Mouse (Mus musculus) adipocyte (in vitro differentiated cells): ENCODE measurements around the gene Tpx2.

Experiments
- DNase-seq: peaks from one replicate; pipeline ENCODE4 v3.0.0-alpha.2; 2016; ENCODE audit warnings: low spot score

Gene Tpx2

GRCm38 (mm10) chr2:152820369-152820768 is 27.4 kb upstream of the Tpx2 start:
- DNase-seq, result peak; percentile 48

GRCm38 (mm10) chr2:152821023-152821422 is 26.7 kb upstream of the Tpx2 start:
- no peak for DNase-seq

GRCm38 (mm10) chr2:152821566-152821965 is 26.2 kb upstream of the Tpx2 start:
- no peak for DNase-seq

GRCm38 (mm10) chr2:152823770-152824169 is 24.0 kb upstream of the Tpx2 start:
- no peak for DNase-seq

GRCm38 (mm10) chr2:152824438-152825167 is 23.2 kb upstream of the Tpx2 start:
- DNase-seq, result no peak

GRCm38 (mm10) chr2:152825168-152825697 is 22.5 kb upstream of the Tpx2 start:
- DNase-seq, result no peak

GRCm38 (mm10) chr2:152825713-152826112 is 22.1 kb upstream of the Tpx2 start:
- DNase-seq, result no peak

- DNase-seq, result no peak
These were observed 21.3 kb upstream of the Tpx2 start for GRCm38 (mm10) chr2:152826481-152826880.

GRCm38 (mm10) chr2:152827321-152828010 is 20.3 kb upstream of the Tpx2 start:
- peak; percentile 72 for DNase-seq

GRCm38 (mm10) chr2:152828011-152828370 is 19.8 kb upstream of the Tpx2 start:
- DNase-seq, result no peak

GRCm38 (mm10) chr2:152828532-152828931 is 19.2 kb upstream of the Tpx2 start:
- DNase-seq, result peak; percentile 37

- peak; percentile 47 for DNase-seq
These were observed 18.3 kb upstream of the Tpx2 start for GRCm38 (mm10) chr2:152829367-152829881.

GRCm38 (mm10) chr2:152830021-152830921 is 17.5 kb upstream of the Tpx2 start:
- DNase-seq, result peak; percentile 97

- peak; percentile 99 for DNase-seq
These were observed 16.5 kb upstream of the Tpx2 start, which contains the start of gene Bcl2l1 for GRCm38 (mm10) chr2:152831019-152831878. TSS of gene Bcl2l1 (minus strand) at chr2:152831728.

GRCm38 (mm10) chr2:152839256-152839655 is 8.5 kb upstream of the Tpx2 start:
- DNase-seq, result peak; percentile 92

GRCm38 (mm10) chr2:152842741-152843140 is 5.0 kb upstream of the Tpx2 start:
- DNase-seq, result no peak

- no peak for DNase-seq
These were observed 528 bp upstream of the Tpx2 start for GRCm38 (mm10) chr2:152847057-152847814.

- DNase-seq, result no peak
These were observed 702 bp downstream of the Tpx2 start for GRCm38 (mm10) chr2:152848466-152848865.

GRCm38 (mm10) chr2:152859501-152859900 is 11.7 kb downstream of the Tpx2 start:
- DNase-seq, result peak; percentile 68

- peak; percentile 79 for DNase-seq
These were observed 14.1 kb downstream of the Tpx2 start for GRCm38 (mm10) chr2:152861891-152862290.
